31 mouse cellular contexts compared by ENCODE assay signal in the genomic region with DNA sequence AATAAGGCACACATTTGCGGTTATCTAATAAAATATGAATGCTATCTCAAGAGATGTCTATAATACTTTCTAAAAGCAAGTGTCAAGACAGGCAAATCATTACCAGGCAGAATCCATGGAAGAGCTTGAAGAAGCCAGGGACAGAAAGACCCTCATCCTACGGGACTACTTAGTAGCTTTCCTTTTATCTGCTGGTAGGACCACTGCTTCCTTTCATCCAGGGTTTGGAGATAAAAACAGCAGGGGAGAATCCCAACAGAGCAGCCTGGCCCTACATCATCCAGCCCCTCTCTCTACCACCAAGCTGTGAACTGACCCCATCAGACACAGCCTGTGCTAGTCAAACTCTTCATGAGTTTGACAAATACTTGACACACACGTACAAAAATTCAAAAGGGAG.
"Had no signal": no experiment of that assay in that cellular context is flagged by ENCODE, and none has a peak within 500 bp of the region (broad histone marks: within the 10 kb centered on the region; RNA-seq: fewer than 3 reads in every experiment).

No protein-coding gene starts in this region.

- H3K4me1 ChIP-seq: liver, embryonic 12.5 days; liver, embryonic 13.5 days; liver, embryonic 15.5 days; midbrain, embryonic 15.5 days; neural tube, embryonic 12.5 days had no signal

- H3K27me3 ChIP-seq: limb, embryonic 12.5 days; limb, embryonic 13.5 days; limb, embryonic 15.5 days; liver, embryonic 12.5 days; liver, embryonic 13.5 days; liver, embryonic 15.5 days; lung, embryonic 15.5 days; megakaryocyte, embryonic 14.5 days; midbrain, embryonic 12.5 days; midbrain, embryonic 13.5 days; midbrain, embryonic 15.5 days; neural tube, embryonic 12.5 days had no signal

- H3K36me3 ChIP-seq: limb, embryonic 12.5 days; limb, embryonic 13.5 days; limb, embryonic 15.5 days; liver, embryonic 12.5 days; liver, embryonic 13.5 days; liver, embryonic 15.5 days; lung, embryonic 15.5 days; midbrain, embryonic 10.5 days; midbrain, embryonic 12.5 days; midbrain, embryonic 13.5 days; midbrain, embryonic 15.5 days; neural tube, embryonic 12.5 days had no signal

- H3K9me3 ChIP-seq: limb, embryonic 12.5 days; limb, embryonic 13.5 days; limb, embryonic 15.5 days; liver, embryonic 12.5 days; liver, embryonic 13.5 days; liver, embryonic 15.5 days; lung, embryonic 15.5 days; megakaryocyte, embryonic 14.5 days; midbrain, embryonic 10.5 days; midbrain, embryonic 12.5 days; midbrain, embryonic 13.5 days; midbrain, embryonic 15.5 days; neural tube, embryonic 12.5 days had no signal

- DNase-seq: left cerebral cortex, postnatal 4 days; liver; liver, embryonic 13.5 days; liver, postnatal 0 days; lung, adult 18-20 months; lung, adult 2 months; lung, embryonic 14.5 days; lung, postnatal 10 days; lung, postnatal 14 days; lung, postnatal 36 days; lung, postnatal 4 days; midbrain, embryonic 14.5 days had no signal

- H3K4me2 ChIP-seq: limb, embryonic 12.5 days; limb, embryonic 13.5 days; limb, embryonic 15.5 days; liver, embryonic 11.5 days; liver, embryonic 12.5 days; liver, embryonic 13.5 days; liver, embryonic 15.5 days; lung, embryonic 14.5 days; lung, embryonic 15.5 days; midbrain, embryonic 11.5 days; midbrain, embryonic 12.5 days; midbrain, embryonic 13.5 days; midbrain, embryonic 15.5 days; neural tube, embryonic 12.5 days had no signal

- H3K4me3 ChIP-seq: limb, embryonic 12.5 days; limb, embryonic 13.5 days; limb, embryonic 15.5 days; liver, embryonic 12.5 days; liver, embryonic 13.5 days; liver, embryonic 15.5 days; lung, embryonic 15.5 days; megakaryocyte, embryonic 14.5 days; midbrain, embryonic 10.5 days; midbrain, embryonic 12.5 days; midbrain, embryonic 13.5 days; midbrain, embryonic 15.5 days; myocyte; neural tube, embryonic 12.5 days had no signal

- H3K27ac ChIP-seq: limb, embryonic 12.5 days; limb, embryonic 13.5 days; limb, embryonic 15.5 days; liver, embryonic 12.5 days; liver, embryonic 13.5 days; liver, embryonic 14.5 days; liver, embryonic 15.5 days; lung, embryonic 15.5 days; macrophage; midbrain, embryonic 10.5 days; midbrain, embryonic 12.5 days; midbrain, embryonic 13.5 days; midbrain, embryonic 15.5 days; neural tube, embryonic 12.5 days had no signal

- H3K9ac ChIP-seq: limb, embryonic 12.5 days; limb, embryonic 13.5 days; limb, embryonic 15.5 days; liver, embryonic 12.5 days; liver, embryonic 13.5 days; liver, embryonic 14.5 days; liver, embryonic 15.5 days; liver, postnatal 0 days; lung, embryonic 14.5 days; lung, embryonic 15.5 days; midbrain, embryonic 12.5 days; midbrain, embryonic 13.5 days; midbrain, embryonic 15.5 days; neural tube, embryonic 12.5 days had no signal

- ATAC-seq: liver, embryonic 12.5 days; liver, postnatal 0 days; lung, postnatal 0 days; midbrain, embryonic 13.5 days; midbrain, embryonic 15.5 days; midbrain, embryonic 16.5 days had no signal
